Mouse (Mus musculus): ENCODE results near the gene Rpl28.

DNA sequence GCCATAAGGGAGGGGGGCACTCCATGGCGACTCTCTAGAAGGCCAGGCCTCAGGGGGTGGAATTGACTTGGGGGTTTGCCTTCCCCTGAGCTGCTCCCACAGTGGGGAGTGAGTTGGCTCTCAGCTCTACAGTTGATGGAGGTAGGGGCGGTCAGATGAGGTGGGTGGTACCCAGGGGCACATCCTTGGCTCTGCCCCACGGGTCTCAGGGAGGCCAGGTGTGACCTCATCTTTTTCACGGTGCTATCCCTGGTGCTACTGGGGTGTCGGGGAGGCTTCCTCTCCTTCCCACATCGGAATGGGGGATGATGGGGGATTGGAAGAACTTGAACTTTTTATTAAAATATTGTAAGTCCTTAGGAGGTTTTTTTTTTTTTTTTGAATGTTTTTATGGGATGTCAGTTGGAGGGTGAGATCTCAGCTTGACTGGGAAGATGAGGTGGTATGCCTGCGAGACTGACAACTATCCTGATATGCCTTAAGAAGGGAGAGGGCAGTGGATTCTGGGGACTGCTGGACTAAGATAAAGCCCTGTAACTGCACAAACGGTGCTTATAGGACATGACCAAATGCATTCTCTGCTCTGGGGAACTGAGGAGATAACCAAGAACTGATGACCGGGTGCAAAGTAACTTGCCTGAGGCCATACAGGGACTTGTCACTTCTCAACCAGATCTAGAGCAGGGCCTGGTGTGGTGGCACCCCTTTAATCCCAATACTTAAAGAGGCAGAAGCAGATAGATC is 45.3 kb upstream of the Rpl28 start:
- TF ChIP-seq CTCF (IDR thresholded peaks at IDR 0.05; ENCODE audit: low read depth) (no peak), EP300 (IDR thresholded peaks at IDR 0.05; ENCODE audit: low read depth) (peak; percentile 93)
